Comparison of ENCODE assay signal across 16 mouse cellular contexts in the genomic region with DNA sequence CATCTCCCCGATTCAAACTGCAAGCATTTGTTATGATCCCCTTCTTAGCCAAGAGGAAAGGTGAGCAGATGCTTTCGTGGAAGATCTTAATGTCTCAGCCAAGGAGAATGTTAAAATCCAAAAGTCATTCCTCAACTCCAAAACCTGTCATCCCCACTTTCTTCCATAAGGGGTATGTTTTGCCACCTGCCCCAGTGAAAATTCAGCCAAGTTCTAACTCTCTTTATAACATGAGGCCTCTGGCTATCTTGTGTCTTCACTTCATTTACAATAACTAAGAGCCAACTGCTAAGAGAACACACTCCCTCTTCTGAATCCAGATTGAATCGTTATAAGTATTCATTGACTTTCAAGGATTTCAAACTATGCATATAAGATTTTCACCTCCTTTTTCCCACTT.
"Had no signal": no experiment of that assay in that cellular context is flagged by ENCODE, and none has a peak within 500 bp of the region (broad histone marks: within the 10 kb centered on the region; RNA-seq: fewer than 3 reads in every experiment).

No protein-coding gene starts in this region.

- H3K9ac ChIP-seq: neural tube, embryonic 13.5 days; neural tube, embryonic 15.5 days; stomach, embryonic 15.5 days had no signal

- H3K4me2 ChIP-seq: neural tube, embryonic 13.5 days; neural tube, embryonic 15.5 days; stomach, embryonic 15.5 days had no signal

- H3K9me3 ChIP-seq: neural tube, embryonic 13.5 days; neural tube, embryonic 15.5 days; stomach, embryonic 15.5 days had no signal

- H3K27ac ChIP-seq: neural tube, embryonic 13.5 days; neural tube, embryonic 15.5 days; stomach, embryonic 15.5 days; stomach, postnatal 0 days had no signal

- H3K36me3 ChIP-seq: neural tube, embryonic 13.5 days; neural tube, embryonic 15.5 days; stomach, embryonic 15.5 days had no signal

- H3K27me3 ChIP-seq: neural tube, embryonic 13.5 days; neural tube, embryonic 15.5 days; stomach, embryonic 15.5 days had no signal

- H3K4me1 ChIP-seq: neural tube, embryonic 13.5 days; neural tube, embryonic 15.5 days; stomach, embryonic 15.5 days had no signal

- H3K4me3 ChIP-seq: neural tube, embryonic 13.5 days; neural tube, embryonic 15.5 days; stomach, embryonic 15.5 days had no signal

- DNase-seq: retina, postnatal 1 day; right cerebral cortex, adult 18-20 months; right cerebral cortex, postnatal 14 days; right cerebral cortex, postnatal 25 days; right cerebral cortex, postnatal 4 days; spleen, adult 18-20 months; thymus, adult 18-20 months; thymus, adult 2 months; thymus, postnatal 14 days; thymus, postnatal 25 days; thymus, postnatal 36 days; thymus, postnatal 4 days had no signal
